ENCODE assay signal across 20 mouse cellular contexts in genomic region chr3:103835951-103836310, GRCm38 (mm10). TPM values are rescaled to one million over a fixed set of nuclear protein-coding genes. Genes with fewer than 3 reads are reported as not detected.
DNase-seq lines count a peak whose midpoint lies in the region; ATAC-seq lines count a peak whose summit lies in the region.
"Had no signal": no experiment of that assay in that cellular context is flagged by ENCODE, and none has a peak within 500 bp of the region (broad histone marks: within the 10 kb centered on the region; RNA-seq: fewer than 3 reads in every experiment).

No protein-coding gene starts in this region.

- H3K27ac ChIP-seq in hindbrain, embryonic 10.5 days, result no peak overlapping the region
- no peak overlapping the region for H3K27ac ChIP-seq in heart, embryonic 12.5 days (ENCODE audit: poor library complexity, severe bottlenecking)
- H3K27ac ChIP-seq: embryonic facial prominence, embryonic 12.5 days; gastrocnemius, adult 2 months; hindbrain, embryonic 12.5 days; intestine, embryonic 15.5 days; midbrain, embryonic 10.5 days; neural tube, embryonic 12.5 days; stomach, postnatal 0 days had no signal

- WGBS in hindbrain, embryonic 10.5 days, result 86% methylated on average over 10 of the region's 10 CpGs
- WGBS in heart, embryonic 12.5 days, result 70% methylated on average over 10 of the region's 10 CpGs

- H3K4me3 ChIP-seq in hindbrain, embryonic 10.5 days, result no peak overlapping the region
- H3K4me3 ChIP-seq in heart, embryonic 12.5 days, result no peak overlapping the region
- H3K4me3 ChIP-seq: embryonic facial prominence, embryonic 12.5 days; gastrocnemius, adult 2 months; hindbrain, embryonic 12.5 days; intestine, embryonic 15.5 days; midbrain, embryonic 10.5 days; neural tube, embryonic 12.5 days had no signal

- no peak overlapping the region for H3K4me2 ChIP-seq in heart, embryonic 12.5 days
- H3K4me2 ChIP-seq: embryonic facial prominence, embryonic 12.5 days; hindbrain, embryonic 12.5 days; intestine, embryonic 15.5 days; neural tube, embryonic 12.5 days had no signal

- no peak for ATAC-seq in heart, embryonic 12.5 days (ENCODE audit: insufficient number of reproducible peaks, low FRiP score)
- ATAC-seq: forebrain, embryonic 16.5 days; intestine, embryonic 15.5 days had no signal

- H3K4me1 ChIP-seq in hindbrain, embryonic 10.5 days (replicated peaks), result no peaks in the 10 kb centered on the region
- H3K4me1 ChIP-seq in heart, embryonic 12.5 days (replicated peaks), result peaks cover 8% of the 10 kb centered on the region; the same call in 1 of the 2 replicates
- H3K4me1 ChIP-seq: embryonic facial prominence, embryonic 12.5 days; hindbrain, embryonic 12.5 days; intestine, embryonic 15.5 days; midbrain, embryonic 10.5 days; neural tube, embryonic 12.5 days had no signal

- H3K9ac ChIP-seq in heart, embryonic 12.5 days, result no peak overlapping the region
- H3K9ac ChIP-seq: embryonic facial prominence, embryonic 12.5 days; hindbrain, embryonic 12.5 days; intestine, embryonic 15.5 days; neural tube, embryonic 12.5 days had no signal

- H3K9me3 ChIP-seq in hindbrain, embryonic 10.5 days, result no peaks in the 10 kb centered on the region
- 0 out of 2 replicates have a peak, but pooled peaks cover 2% of the 10 kb centered on the region for H3K9me3 ChIP-seq in heart, embryonic 12.5 days (replicated peaks)
- H3K9me3 ChIP-seq: embryonic facial prominence, embryonic 12.5 days; hindbrain, embryonic 12.5 days; intestine, embryonic 15.5 days; midbrain, embryonic 10.5 days; neural tube, embryonic 12.5 days had no signal

- H3K36me3 ChIP-seq in hindbrain, embryonic 10.5 days, result no peaks in the 10 kb centered on the region
- H3K36me3 ChIP-seq in heart, embryonic 12.5 days, result no peaks in the 10 kb centered on the region
- H3K36me3 ChIP-seq: embryonic facial prominence, embryonic 12.5 days; hindbrain, embryonic 12.5 days; intestine, embryonic 15.5 days; midbrain, embryonic 10.5 days; neural tube, embryonic 12.5 days had no signal

- H3K27me3 ChIP-seq in hindbrain, embryonic 10.5 days (ENCODE audit: insufficient read depth, poor library complexity, severe bottlenecking), result no peaks in the 10 kb centered on the region
- no peaks in the 10 kb centered on the region for H3K27me3 ChIP-seq in heart, embryonic 12.5 days (replicated peaks)
- H3K27me3 ChIP-seq: embryonic facial prominence, embryonic 12.5 days; hindbrain, embryonic 12.5 days; intestine, embryonic 15.5 days; neural tube, embryonic 12.5 days had no signal

- DNase-seq in A20 (ENCODE audit: low read depth, low spot score), result peak; percentile 68
- DNase-seq in CD4-positive, CD25-positive, alpha-beta regulatory T cell, adult 2 months (ENCODE audit: low read depth, low spot score), result peak; percentile 52
- DNase-seq in cerebellum, adult 18-20 months, result peak; percentile 67 to 70
- DNase-seq in cerebellum, postnatal 36 days, result peak; percentile 58 to 64
- DNase-seq in hindbrain, embryonic 10.5 days (ENCODE audit: low spot score), result no peak
- no peak for DNase-seq in left cerebral cortex, adult 9 months (ENCODE audit: low spot score in 2 of 2)
- DNase-seq: gastrocnemius, adult 2 months; kidney, postnatal 10 days; lung, adult 18-20 months; lung, postnatal 36 days; thymus, postnatal 25 days had no signal

RNA-seq across cellular contexts. Expression of gene Bcl2l15, which starts 3.5 kb away (rescaled TPM):
- 0.21 TPM in 1 of 2 replicates, not detected in the other for polyA plus RNA-seq in hindbrain, embryonic 10.5 days (2016; fragmentation: Nextera tagmentation; extraction: Ambion mirVana)
- polyA plus RNA-seq in heart, embryonic 12.5 days (2016; fragmentation: Nextera tagmentation; extraction: Ambion mirVana), result 0.10 and 0.32 TPM in 2 replicates
- polyA plus RNA-seq: embryonic facial prominence, embryonic 12.5 days; hindbrain, embryonic 12.5 days; liver, adult 2 months; midbrain, embryonic 10.5 days; neural tube, embryonic 12.5 days had no signal

RNA-seq across cellular contexts. Expression of gene Ptpn22, which starts 23.7 kb away (rescaled TPM):
- polyA plus RNA-seq in hindbrain, embryonic 10.5 days (2016; fragmentation: Nextera tagmentation; extraction: Ambion mirVana), result 0.20 and 0.24 TPM in 2 replicates
- 0.54 and 0.82 TPM in 2 replicates for polyA plus RNA-seq in heart, embryonic 12.5 days (2016; fragmentation: Nextera tagmentation; extraction: Ambion mirVana)

RNA-seq across cellular contexts. Expression of gene Gm43064, which starts 26.6 kb away (rescaled TPM):
- 0.10 and 0.27 TPM in 2 replicates for polyA plus RNA-seq in hindbrain, embryonic 10.5 days (2016; fragmentation: Nextera tagmentation; extraction: Ambion mirVana)
- polyA plus RNA-seq in heart, embryonic 12.5 days (2016; fragmentation: Nextera tagmentation; extraction: Ambion mirVana), result 0.12 and 0.27 TPM in 2 replicates
- polyA plus RNA-seq: intestine, embryonic 15.5 days had no signal

RNA-seq across cellular contexts. Expression of gene Ap4b1, which starts 26.6 kb away (rescaled TPM):
- 21.7 and 22.1 TPM in 2 replicates for polyA plus RNA-seq in hindbrain, embryonic 10.5 days (2016; fragmentation: Nextera tagmentation; extraction: Ambion mirVana)
- polyA plus RNA-seq in heart, embryonic 12.5 days (2016; fragmentation: Nextera tagmentation; extraction: Ambion mirVana), result 16.2 and 16.5 TPM in 2 replicates

RNA-seq across cellular contexts. Expression of gene Dclre1b, which starts 26.7 kb away (rescaled TPM):
- 29.3 and 40.6 TPM in 2 replicates for polyA plus RNA-seq in hindbrain, embryonic 10.5 days (2016; fragmentation: Nextera tagmentation; extraction: Ambion mirVana)
- polyA plus RNA-seq in heart, embryonic 12.5 days (2016; fragmentation: Nextera tagmentation; extraction: Ambion mirVana), result 18.1 and 19.8 TPM in 2 replicates

Comparison
In these comparisons a context has a peak if more than half of its experiments do, and no peak if none do; other contexts are left out.
1. DNase-seq: peak in A20 (single experiment), CD4-positive, CD25-positive, alpha-beta regulatory T cell, adult 2 months (single experiment), cerebellum, adult 18-20 months (2 of 2) and cerebellum, postnatal 36 days (2 of 2); none in hindbrain, embryonic 10.5 days (single experiment) and left cerebral cortex, adult 9 months (0 of 2).